Comparison of ENCODE assay signal across 20 mouse cellular contexts in genomic region chr15:93640221-93640620, GRCm38 (mm10). TPM values are rescaled to one million over a fixed set of nuclear protein-coding genes. Genes with fewer than 3 reads are reported as not detected.
DNase-seq lines count a peak whose midpoint lies in the region; ATAC-seq and TF ChIP-seq lines count a peak whose summit lies in the region.
"Had no signal": no experiment of that assay in that cellular context is flagged by ENCODE, and none has a peak within 500 bp of the region (broad histone marks: within the 10 kb centered on the region; RNA-seq: fewer than 3 reads in every experiment).

No protein-coding gene starts in this region.

- H3K9ac ChIP-seq in intestine, embryonic 14.5 days (ENCODE audit: low read length): no peak overlapping the region
- no peak overlapping the region for H3K9ac ChIP-seq in intestine, postnatal 0 days (ENCODE audit: low read depth, low read length)
- no peak overlapping the region for H3K9ac ChIP-seq in liver, embryonic 16.5 days (ENCODE audit: low read depth, low read length)
- no peak overlapping the region for H3K9ac ChIP-seq in hindbrain, embryonic 11.5 days (ENCODE audit: low read depth, low read length)

- no peak overlapping the region for H3K4me3 ChIP-seq in intestine, embryonic 14.5 days (ENCODE audit: low read depth, low read length)
- no peak overlapping the region for H3K4me3 ChIP-seq in intestine, postnatal 0 days (ENCODE audit: low read depth, low read length)
- no peak overlapping the region for H3K4me3 ChIP-seq in heart, embryonic 10.5 days
- no peak overlapping the region for H3K4me3 ChIP-seq in liver, embryonic 16.5 days (ENCODE audit: low read depth, low read length)
- H3K4me3 ChIP-seq in hindbrain, embryonic 11.5 days (ENCODE audit: low read depth, low read length): no peak overlapping the region
- H3K4me3 ChIP-seq: myocyte had no signal

- no peaks in the 10 kb centered on the region for H3K9me3 ChIP-seq in intestine, embryonic 14.5 days (ENCODE audit: control insufficient read depth, low read length)
- H3K9me3 ChIP-seq in intestine, postnatal 0 days (ENCODE audit: control insufficient read depth): no peaks in the 10 kb centered on the region
- no peaks in the 10 kb centered on the region for H3K9me3 ChIP-seq in heart, embryonic 10.5 days
- no peaks in the 10 kb centered on the region for H3K9me3 ChIP-seq in liver, embryonic 16.5 days (replicated peaks; ENCODE audit: control insufficient read depth, low read length)
- no peaks in the 10 kb centered on the region for H3K9me3 ChIP-seq in hindbrain, embryonic 11.5 days (ENCODE audit: control insufficient read depth, low read length)

- H3K4me2 ChIP-seq in intestine, embryonic 14.5 days (ENCODE audit: low read length): no peak overlapping the region
- H3K4me2 ChIP-seq in intestine, postnatal 0 days (replicated peaks; ENCODE audit: low read depth): no peak overlapping the region
- H3K4me2 ChIP-seq in liver, embryonic 16.5 days (ENCODE audit: low read depth, low read length): no peak overlapping the region
- no peak overlapping the region for H3K4me2 ChIP-seq in hindbrain, embryonic 11.5 days (replicated peaks; ENCODE audit: low read depth, low read length)

- no peaks in the 10 kb centered on the region for H3K36me3 ChIP-seq in intestine, embryonic 14.5 days (ENCODE audit: control insufficient read depth, insufficient read depth, low read length)
- H3K36me3 ChIP-seq in intestine, postnatal 0 days (ENCODE audit: control insufficient read depth, insufficient read depth): no peaks in the 10 kb centered on the region
- H3K36me3 ChIP-seq in heart, embryonic 10.5 days: no peaks in the 10 kb centered on the region
- H3K36me3 ChIP-seq in liver, embryonic 16.5 days (ENCODE audit: control insufficient read depth, insufficient read depth): no peaks in the 10 kb centered on the region
- H3K36me3 ChIP-seq in hindbrain, embryonic 11.5 days (ENCODE audit: control insufficient read depth, insufficient read depth, low read length): no peaks in the 10 kb centered on the region
- H3K36me3 ChIP-seq: G1E had no signal

- TF ChIP-seq CTCF in intestine, postnatal 0 days (IDR thresholded peaks at IDR 0.05; ENCODE audit: low read depth): no peak

- no peak for ATAC-seq in intestine, embryonic 14.5 days (replicated peaks; ENCODE audit: low FRiP score, low TSS enrichment, low read depth)
- no peak for ATAC-seq in intestine, postnatal 0 days
- 0 out of 2 replicates have a peak, but pooled peaks have one; percentile 19 for ATAC-seq in liver, embryonic 16.5 days (ENCODE audit: low read depth)
- no peak for ATAC-seq in erythroblast, adult 5-6 weeks (replicated peaks; ENCODE audit: low FRiP score, poor library complexity, severe bottlenecking)
- no peak for ATAC-seq in hindbrain, embryonic 11.5 days (ENCODE audit: low FRiP score)
- ATAC-seq: forebrain, embryonic 16.5 days; hindbrain, embryonic 16.5 days had no signal

- no peaks in the 10 kb centered on the region for H3K4me1 ChIP-seq in intestine, embryonic 14.5 days (replicated peaks; ENCODE audit: control insufficient read depth, insufficient read depth, low read length)
- H3K4me1 ChIP-seq in intestine, postnatal 0 days (replicated peaks; ENCODE audit: control insufficient read depth, insufficient read depth, low read length): no peaks in the 10 kb centered on the region
- peaks cover 11% of the 10 kb centered on the region; the same call in 1 of the 2 replicates for H3K4me1 ChIP-seq in heart, embryonic 10.5 days
- no peaks in the 10 kb centered on the region for H3K4me1 ChIP-seq in liver, embryonic 16.5 days (ENCODE audit: control insufficient read depth, low read depth, low read length)
- H3K4me1 ChIP-seq in hindbrain, embryonic 11.5 days (replicated peaks; ENCODE audit: control insufficient read depth, insufficient read depth, low read length): no peaks in the 10 kb centered on the region

- 63% methylated on average over 2 of the region's 2 CpGs for WGBS in intestine, embryonic 14.5 days
- 57% methylated on average over 2 of the region's 2 CpGs for WGBS in intestine, postnatal 0 days
- 33% methylated on average over 2 of the region's 2 CpGs for WGBS in heart, embryonic 10.5 days
- 48% methylated on average over 2 of the region's 2 CpGs for WGBS in liver, embryonic 16.5 days (ENCODE audit: insufficient replicate concordance)
- 89% methylated on average over 2 of the region's 2 CpGs for WGBS in hindbrain, embryonic 11.5 days

- H3K27ac ChIP-seq in intestine, embryonic 14.5 days (ENCODE audit: low read depth): no peak overlapping the region
- no peak overlapping the region for H3K27ac ChIP-seq in intestine, postnatal 0 days (ENCODE audit: low read depth, low read length)
- H3K27ac ChIP-seq in heart, embryonic 10.5 days: no peak overlapping the region
- no peak overlapping the region for H3K27ac ChIP-seq in liver, embryonic 16.5 days (ENCODE audit: low read length)
- no peak overlapping the region for H3K27ac ChIP-seq in hindbrain, embryonic 11.5 days (ENCODE audit: low read depth, low read length)
- H3K27ac ChIP-seq: kidney, postnatal 0 days had no signal

- peak; percentile 36 for DNase-seq in intestine, embryonic 14.5 days (ENCODE audit: low spot score)
- DNase-seq in heart, embryonic 10.5 days (ENCODE audit: low spot score): peak; percentile 70
- peak; percentile 48 for DNase-seq in heart, postnatal 4 days
- DNase-seq in thymus, postnatal 10 days (ENCODE audit: low spot score in 2 of 2): no peak
- DNase-seq in hindbrain, embryonic 11.5 days (ENCODE audit: low spot score): no peak
- DNase-seq: cerebellum, adult 9-10 months; gastrocnemius, postnatal 36 days; kidney, adult 11 months; lung, postnatal 10 days; midbrain, embryonic 14.5 days; right cerebral cortex, postnatal 14 days; thymus, postnatal 14 days had no signal

- no peaks in the 10 kb centered on the region for H3K27me3 ChIP-seq in intestine, embryonic 14.5 days (replicated peaks; ENCODE audit: control insufficient read depth, insufficient read depth, low read length)
- H3K27me3 ChIP-seq in intestine, postnatal 0 days (replicated peaks; ENCODE audit: control insufficient read depth, insufficient read depth, low read length): no peaks in the 10 kb centered on the region
- H3K27me3 ChIP-seq in heart, embryonic 10.5 days (ENCODE audit: insufficient read depth, poor library complexity, severe bottlenecking): no peaks in the 10 kb centered on the region
- H3K27me3 ChIP-seq in liver, embryonic 16.5 days (ENCODE audit: control insufficient read depth, insufficient read depth, low read depth, low read length): no peaks in the 10 kb centered on the region
- H3K27me3 ChIP-seq in hindbrain, embryonic 11.5 days (ENCODE audit: control insufficient read depth, insufficient read depth, low read length): no peaks in the 10 kb centered on the region

RNA-seq across cellular contexts. Expression of gene Prickle1, which starts 44.5 kb away (rescaled TPM):
- 31.0 and 33.4 TPM in 2 replicates for polyA plus RNA-seq in intestine, embryonic 14.5 days (2014; fragmentation: Nextera tagmentation; extraction: Ambion mirVana)
- polyA plus RNA-seq in intestine, postnatal 0 days (2015; fragmentation: Nextera tagmentation; extraction: Ambion mirVana): 6.3 and 6.5 TPM in 2 replicates
- polyA plus RNA-seq in heart, embryonic 10.5 days (2016; fragmentation: Nextera tagmentation; extraction: Ambion mirVana): 28.5 and 33.4 TPM in 2 replicates
- total RNA-seq in heart, postnatal 4 days (2021): 10 to 100 TPM; 31.0 to 36.4 TPM
- polyA plus RNA-seq in liver, embryonic 16.5 days (2015; fragmentation: Nextera tagmentation; extraction: Ambion mirVana): 2.6 and 2.9 TPM in 2 replicates
- not detected in 2 replicates for total RNA-seq in erythroblast, adult 5-6 weeks (2015; ENCODE audit: low replicate concordance)
- total RNA-seq in erythroblast, adult 5-6 weeks (2017; ENCODE audit: low replicate concordance): not detected in 2 replicates
- polyA plus RNA-seq in hindbrain, embryonic 11.5 days (2014; fragmentation: Nextera tagmentation; extraction: Ambion mirVana): 17.7 and 19.9 TPM in 2 replicates
- polyA plus RNA-seq: G1E had no signal

Comparison
In these comparisons a context has a peak if more than half of its experiments do, and no peak if none do; other contexts are left out.
1. DNase-seq: peak in intestine, embryonic 14.5 days (single experiment), heart, embryonic 10.5 days (single experiment) and heart, postnatal 4 days (single experiment); none in thymus, postnatal 10 days (0 of 2) and hindbrain, embryonic 11.5 days (single experiment).